Mouse (Mus musculus) induced T-regulatory cell, adult 2 months (primary cell): Measurements from ENCODE around the gene Abcc12.
A peak's percentile ranks its signal among the peaks of the same experiment; 100 is the strongest.

Experiments
- DNase-seq: peaks from one replicate; pipeline ENCODE4 v3.0.0-alpha.2; 2012; ENCODE audit warnings: low read depth

The Abcc12 gene

DNA sequence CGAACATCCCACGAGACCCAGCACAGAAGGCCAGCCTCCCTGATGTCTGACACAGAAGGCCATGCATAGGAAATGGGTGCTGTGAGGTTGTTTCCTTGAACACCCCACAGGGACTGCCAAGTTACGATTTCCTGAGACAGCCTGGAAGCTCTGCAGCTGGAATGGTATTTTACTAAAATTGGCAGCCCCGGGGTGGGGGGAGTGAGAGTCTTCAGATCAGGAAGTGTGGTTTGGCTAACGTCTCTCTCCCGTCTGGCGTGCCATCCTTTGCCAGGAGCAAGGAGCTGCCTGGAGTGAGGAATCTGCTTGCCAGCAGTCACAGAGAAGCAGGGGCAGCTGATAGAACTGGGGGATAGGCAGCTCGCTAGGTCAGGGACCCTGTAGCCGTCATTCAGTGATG, 2.4 kb downstream of the Abcc12 start:
- DNase-seq: no peak

DNA sequence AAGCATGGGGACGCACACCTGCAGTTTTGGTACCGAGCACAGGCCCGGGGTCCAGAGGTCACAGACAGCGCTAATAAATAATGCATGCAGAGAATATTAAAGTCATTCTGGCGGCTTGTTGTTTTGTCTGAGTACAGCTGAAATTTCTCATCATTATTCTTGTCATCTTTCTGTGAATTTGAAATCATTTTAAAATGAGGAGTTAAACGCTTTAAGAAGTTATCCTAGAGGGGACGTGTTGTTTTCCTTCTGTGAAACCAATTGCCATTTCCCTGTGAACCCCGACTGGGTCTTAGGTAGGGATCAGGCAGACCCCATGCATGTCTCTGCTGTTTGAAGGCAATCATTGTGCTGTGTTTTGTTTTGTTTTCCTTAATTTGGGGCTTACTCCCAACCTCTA, 2.9 kb downstream of the Abcc12 start:
- no peak for DNase-seq

DNA sequence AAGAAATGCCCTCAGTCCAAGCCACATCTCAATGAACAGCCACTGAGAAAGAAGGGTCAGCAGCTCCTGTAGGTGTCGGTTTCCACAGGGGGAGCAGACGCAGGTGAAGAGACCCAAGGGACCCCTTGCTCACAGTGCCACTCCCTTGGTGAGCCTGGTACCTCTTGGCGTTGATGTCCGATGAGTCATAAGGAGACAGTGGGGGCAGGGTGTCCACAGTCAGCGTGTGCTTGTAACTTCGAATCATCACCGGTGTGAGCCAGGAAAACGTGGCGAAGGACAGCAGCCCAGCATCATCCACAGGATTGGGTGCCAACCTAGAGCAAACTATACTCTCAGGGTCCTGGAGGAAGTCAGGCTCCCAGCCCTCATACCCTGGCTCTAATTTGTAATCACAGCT, 16.8 kb downstream of the Abcc12 start:
- DNase-seq: no peak

DNA sequence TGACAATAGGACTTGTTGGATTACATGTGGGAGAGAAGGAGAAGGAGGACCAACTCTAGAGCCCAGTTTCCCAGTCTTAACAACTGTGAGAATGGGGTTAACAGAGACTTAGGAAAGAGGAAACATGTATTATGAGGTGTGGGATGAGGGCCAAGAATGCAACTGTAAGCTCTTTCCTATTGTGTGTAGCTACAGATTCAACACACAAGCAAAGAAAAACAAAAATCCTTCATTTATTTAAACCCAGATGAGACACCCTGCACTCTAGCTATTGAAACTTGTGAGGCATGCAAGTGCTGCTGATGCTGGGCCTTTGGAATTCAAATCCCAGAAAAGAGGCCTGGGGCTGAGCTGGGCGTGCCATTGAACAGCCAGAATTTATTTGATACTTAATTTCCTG, 18.7 kb downstream of the Abcc12 start:
- DNase-seq: no peak

DNA sequence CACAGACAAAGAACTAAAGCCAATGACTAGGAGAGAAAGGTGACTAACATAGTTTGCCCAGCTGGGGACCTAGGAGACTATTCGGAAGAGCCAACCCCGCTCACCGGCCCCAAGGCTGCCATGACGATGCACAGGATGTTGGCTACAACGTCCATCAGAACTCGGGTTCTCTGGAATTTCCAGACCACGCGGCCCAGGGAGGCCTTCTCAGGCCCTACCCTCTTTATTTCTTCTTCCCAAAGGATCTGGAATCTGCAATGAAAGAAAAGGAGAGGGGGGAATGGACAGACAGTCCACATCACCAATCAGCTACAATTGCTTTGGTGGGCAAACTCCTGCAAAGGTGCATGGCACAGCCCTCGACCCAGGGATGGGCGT, 19.8 kb downstream of the Abcc12 start:
- no peak for DNase-seq

DNA sequence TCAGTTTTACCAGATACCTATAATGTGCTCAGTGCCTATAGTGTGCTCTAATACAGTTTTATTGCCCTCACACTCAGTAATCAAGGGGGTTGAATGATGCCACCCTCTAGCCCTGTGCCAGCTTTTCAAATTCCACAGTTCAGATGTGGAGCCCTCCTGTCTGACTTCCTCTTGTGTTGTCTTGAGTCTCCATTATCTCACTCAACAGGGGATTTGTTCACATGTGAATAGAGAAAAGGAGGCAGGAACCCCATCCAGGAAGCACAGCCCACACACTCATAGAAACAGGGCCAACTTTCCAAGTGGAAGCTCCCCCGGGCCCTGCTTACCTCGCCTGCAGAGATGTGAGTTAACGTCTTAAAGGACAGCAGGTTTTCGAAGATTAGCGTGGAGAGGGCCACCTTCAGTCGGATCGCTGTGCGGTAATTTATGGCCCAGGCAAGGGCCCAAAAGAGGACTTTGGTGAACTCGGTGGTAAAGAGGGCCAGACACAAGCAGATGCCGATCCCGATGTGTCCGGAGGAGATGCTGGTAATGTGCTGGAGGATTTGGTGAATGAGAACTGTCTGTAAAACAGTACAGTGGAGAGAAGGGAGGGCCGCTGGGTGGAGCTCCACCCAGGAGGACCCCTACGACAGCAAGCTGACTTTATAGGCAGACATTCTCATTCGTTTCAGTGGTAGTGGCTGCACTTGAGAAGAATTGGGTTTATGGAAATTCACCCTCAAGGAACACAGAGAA, 20.4 kb downstream of the Abcc12 start:
- no peak for DNase-seq

DNA sequence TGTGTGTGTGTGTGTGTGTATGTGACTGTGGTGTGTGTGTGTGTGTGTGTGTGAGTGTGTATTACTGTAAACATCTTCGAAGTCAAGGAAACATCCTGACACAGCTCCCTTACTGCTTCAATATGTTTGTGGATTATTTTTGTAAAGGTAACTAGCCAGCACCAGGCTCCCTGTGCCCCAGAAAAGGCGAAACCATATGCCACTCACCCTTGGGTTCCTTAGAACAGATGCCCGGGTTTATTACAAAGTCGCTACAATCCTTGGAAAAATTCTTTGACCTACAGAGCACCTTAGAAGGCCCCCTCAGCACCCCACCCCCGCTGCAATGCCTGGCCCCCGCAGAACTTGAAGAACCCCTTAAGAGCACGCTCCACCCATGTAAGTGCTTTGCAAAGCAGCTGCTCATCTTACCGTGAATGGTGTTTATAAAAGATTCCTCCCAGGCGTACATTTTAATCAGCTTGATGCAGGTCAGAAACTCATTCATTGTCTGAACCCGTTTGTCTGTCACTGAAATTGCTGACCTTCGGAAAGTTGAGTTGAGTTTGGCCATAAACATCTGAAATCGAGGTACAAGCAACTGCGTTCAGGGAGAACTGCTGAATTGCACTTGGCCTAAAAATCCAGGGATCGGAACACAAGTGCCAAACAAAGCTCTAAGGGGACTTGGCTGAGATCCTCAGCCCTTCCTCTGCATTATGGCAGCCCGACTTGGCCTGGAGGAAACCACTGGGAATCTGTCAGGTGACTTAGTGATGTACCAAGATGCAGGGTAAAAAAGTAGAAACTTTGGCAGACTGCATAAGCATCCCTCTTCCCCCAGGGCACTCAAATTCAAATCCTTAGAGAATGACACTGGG, 23.1 kb downstream of the Abcc12 start:
- no peak for DNase-seq

DNA sequence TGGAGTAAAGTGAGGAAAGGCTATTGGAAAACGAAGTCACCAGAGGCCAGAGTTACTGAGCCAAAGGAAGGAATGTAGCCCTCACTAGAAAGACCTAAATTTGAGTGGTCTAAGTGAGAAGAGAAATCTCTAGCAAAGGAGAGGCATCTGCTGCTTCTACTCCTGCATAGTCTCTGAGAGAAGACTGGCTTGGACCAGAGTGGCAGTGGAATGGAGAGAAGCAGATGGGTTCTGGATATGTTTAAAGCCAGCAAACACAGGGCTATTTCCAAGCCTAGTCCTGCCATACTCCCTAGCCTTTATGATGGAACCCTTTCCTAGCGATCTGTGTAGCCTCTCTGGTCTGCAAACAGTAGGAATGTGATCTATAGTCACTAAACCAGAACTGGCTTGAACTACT, 24.9 kb downstream of the Abcc12 start:
- DNase-seq: no peak

DNA sequence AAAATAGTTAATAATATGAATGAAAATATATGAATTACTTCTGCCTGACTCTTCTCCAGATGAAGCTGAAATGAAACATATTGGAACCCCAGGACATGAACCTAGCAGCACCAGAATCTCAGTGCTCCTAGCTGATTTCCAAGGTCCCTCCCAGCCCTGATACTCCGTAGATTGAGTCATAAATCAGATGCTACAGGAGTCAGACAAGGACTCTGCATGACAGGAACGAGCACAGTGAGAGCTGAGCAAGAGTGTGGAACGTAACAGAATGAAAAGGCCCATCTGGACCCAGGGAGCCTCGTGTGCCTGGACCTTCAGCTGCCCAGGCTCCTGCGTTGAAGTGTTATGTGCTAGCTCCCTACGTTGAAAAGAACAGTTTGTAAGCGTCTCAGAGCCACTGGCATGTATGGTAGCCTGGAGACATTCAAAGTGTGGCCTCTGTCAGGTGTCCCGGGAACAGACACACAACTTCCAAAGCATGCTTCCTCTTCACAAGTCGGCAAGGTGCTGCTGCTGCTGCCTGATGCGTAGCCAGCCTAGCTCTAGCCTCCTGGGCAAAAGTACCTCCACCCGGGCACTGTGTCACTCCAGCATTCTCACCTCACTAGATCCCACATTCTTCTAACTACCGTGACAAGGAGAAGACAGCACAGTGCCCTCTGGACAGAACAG, 26.1 kb downstream of the Abcc12 start:
- DNase-seq: no peak

DNA sequence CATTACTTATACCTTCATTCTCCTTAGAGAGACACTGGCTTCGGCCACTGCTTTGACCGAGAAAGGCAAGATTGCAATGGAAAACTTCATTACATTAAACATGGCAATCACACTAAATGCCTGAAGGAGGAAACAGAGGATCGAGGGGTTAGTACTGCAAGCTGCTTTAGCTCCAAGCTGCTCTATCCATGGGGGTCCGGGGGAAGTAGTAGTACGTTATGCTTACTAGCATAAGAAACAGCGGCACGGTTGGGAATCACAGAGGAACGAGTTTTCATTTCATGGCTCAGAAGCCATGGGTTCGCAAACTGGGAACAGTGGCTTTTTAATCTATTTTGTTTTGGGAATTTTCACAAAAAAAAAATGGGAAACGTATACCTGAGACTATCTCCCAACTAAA, 30.0 kb downstream of the Abcc12 start:
- DNase-seq: no peak

DNA sequence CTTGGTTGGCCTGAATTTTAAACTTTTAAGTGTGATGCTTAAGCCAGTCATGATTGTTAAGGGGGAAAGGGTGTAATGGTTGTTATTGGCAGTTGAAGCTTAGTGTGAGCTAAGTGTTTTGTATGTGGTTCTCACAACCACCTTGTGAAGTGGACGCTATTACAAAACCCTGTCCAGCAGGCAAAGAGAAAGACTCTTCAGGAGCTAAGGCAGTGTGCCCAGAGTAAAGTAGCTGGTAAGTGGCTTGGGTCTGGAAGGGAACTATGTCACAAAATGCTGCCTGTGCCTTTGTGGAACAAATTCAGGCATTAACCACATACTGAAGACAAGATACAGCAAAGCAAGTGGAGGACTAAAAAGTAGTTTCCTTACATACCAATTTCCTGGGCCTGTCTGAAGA, 34.5 kb downstream of the Abcc12 start:
- DNase-seq: no peak

DNA sequence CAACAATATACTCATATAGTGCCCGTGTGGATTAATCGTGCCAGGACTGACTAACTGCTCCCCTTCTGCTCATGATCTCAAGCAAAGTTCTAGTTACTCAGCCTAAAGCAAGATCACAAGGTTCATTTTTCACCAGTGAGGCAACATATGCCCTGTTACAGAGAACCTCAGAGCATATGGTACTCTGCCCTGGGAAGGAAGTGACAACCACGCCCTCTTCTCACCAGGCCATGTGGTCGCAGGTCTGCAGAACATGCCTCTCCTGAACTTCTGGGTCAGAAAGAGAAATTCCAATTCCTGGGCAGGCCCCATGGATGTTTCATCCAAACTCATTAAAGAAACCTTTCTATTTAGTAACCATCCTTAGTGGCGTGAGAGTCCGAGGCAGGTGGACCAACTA, 39.6 kb downstream of the Abcc12 start:
- DNase-seq: no peak

DNA sequence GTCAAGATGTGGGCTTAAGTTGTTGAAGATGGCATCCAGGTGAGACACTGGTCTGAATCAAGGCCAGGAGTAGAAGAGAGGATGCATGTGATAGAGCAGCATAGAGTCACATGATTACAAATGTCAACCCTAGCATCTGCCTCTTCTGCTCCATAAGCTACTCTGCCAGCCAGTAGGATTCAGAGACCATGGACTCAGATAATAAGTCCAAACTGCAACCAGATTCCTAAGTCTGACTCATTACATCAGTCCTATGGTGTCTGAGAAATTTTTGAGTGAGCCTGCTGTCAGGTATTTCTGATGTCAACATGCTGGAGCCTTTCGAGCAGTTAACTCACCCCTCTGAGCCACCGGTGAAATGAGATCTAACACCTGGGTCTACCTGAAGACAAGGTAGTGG, 40.1 kb downstream of the Abcc12 start:
- DNase-seq: no peak

DNA sequence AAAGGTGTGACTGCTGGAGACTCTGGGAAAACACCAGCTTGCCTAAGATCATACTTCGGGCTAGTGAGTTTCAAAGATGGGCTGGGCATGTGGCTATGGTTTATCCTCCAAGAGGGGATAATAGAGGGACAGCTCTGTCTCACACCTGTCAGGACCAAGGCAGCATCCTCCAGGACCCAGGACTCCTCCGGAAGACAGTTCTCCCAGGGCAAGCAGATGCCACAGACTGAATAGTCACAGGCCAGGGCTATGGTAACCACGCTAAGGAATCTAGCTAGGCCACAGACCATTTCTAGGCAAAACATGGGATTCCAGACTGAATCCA, 43.9 kb downstream of the Abcc12 start:
- DNase-seq: no peak

DNA sequence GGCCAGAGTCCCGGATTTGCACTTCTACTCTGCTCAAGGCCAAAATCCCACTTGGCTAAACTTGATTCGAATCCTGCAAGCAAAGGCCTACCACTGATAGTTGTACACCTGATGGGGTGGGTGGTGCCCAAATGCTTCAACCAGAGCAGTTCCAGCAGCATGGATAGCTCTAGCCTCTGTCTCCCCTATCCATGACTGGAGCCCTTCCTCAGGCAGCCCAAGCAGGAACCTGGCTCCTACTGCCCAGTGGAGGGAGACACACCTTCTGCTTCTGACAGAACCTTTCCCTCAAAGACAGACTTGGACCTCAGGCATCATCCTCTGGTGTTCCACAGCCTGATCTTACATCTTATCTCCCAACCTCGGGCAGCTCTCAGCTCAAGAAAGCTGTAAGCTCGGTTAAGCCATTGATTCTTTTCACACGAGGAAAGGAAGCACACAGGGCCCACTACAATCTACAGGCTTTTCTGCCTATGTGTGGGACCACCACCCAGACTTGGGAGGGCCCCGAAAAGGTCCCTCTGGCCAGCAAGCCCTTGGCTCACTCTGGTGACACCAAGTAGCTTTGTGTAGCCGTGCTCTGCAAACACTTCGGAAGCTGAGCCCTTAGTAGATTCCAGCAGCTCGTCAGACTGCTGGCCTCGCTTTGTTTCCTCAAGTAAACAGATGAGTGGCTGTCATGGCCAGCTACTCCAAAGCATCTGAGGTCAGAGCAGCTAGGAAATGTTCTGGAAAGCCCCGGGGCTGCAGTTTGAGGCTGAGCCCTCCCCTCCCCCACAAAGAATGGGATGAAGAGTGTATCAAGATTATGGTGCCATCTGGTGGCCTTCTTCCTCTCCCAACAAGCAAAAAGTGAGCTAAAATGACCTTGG, 44.5 kb downstream of the Abcc12 start:
- DNase-seq: peak; percentile 18

DNA sequence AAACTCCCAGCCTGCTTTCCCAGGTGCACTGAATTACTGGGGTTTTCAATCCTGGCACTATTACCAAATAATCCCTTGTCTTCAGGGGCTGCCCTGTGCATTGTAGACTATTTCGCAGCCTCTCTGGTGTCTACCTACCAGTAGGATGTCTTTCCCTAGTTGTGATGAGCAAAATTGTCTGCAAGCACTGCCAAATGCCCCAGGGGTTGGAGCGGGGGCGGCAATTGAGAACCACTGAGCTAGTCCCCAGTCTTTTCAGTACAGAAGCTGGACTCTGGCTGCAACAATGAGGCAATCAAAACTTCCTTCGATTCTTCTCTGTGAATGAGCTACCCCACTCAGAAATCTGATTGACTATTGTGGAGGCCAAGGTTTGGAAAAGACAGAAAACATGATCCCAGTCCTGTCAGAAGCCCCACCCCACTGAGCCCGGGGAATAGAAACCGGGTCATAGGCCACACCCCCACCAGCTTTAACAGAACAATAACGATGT, 45.4 kb downstream of the Abcc12 start:
- DNase-seq: no peak

DNA sequence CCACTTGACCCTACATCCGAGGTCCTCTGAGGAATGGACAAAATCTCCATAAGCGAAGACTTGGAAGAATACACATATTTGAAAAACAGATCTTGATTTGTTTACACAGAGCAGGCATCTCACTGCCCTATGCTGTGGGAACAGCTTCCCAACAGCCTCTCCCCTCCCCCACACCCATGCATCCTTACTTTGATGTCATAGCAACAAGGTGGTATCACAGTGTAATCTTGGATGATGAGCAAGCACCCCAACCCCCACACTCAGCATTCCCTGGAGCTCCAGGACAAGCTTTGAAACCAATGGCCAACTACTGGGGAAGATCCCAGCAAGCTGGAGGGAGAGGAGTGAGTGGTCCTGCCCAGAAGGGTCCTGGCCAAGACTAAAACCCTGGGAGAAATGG, 50.8 kb downstream of the Abcc12 start:
- DNase-seq: no peak

DNA sequence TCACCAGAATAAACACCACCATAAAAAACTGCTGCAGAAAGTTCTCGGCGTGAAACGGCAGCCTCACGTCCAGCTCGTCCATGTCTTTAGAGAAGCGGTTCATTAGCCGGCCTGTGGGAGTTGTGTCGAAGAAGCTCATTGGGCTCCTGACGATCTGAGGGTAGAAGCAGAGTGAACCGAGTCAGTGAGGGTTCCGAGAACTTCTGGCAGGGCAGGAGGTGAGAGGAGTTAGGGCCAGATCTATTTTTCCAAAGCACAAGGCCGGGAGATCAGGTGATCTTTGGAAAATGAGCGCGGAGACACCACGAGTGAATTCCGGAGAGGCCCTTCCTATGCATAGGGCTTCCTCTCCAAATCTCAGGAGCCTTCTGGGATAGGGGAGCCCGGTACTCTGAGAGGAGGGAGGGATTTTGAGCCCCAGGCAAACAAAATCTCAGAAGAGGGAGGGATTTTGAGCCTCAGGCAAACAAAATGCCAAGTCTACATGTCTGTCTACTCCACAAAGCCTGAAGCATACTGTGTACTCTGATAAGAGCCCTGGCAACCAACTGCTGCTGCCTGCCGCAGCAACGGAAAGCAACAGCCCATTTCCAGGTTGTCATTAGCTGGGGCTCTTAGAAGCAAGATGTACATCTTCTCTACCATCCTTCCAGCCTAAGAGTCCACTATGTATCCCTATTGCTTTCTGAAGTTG, 53.0 kb downstream of the Abcc12 start:
- no peak for DNase-seq

DNA sequence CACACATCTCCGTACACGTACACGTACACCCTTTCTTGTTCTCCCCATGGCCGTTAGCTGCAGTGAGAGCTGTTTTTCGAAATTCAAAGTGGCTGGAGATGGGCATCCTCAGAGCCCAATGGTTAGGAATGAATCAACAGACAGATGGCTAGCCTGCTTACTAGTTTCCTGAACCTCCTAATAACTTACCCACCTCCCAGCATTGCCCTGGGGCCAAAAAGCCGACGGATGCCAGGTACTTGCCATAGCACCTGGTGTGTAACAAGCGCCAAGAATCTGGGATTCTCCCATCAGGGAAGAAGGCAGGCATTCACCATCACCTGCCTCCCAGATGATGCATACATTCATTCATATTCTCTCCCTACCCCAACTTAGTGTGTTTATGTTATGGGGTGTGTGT, 53.7 kb downstream of the Abcc12 start:
- DNase-seq: no peak

DNA sequence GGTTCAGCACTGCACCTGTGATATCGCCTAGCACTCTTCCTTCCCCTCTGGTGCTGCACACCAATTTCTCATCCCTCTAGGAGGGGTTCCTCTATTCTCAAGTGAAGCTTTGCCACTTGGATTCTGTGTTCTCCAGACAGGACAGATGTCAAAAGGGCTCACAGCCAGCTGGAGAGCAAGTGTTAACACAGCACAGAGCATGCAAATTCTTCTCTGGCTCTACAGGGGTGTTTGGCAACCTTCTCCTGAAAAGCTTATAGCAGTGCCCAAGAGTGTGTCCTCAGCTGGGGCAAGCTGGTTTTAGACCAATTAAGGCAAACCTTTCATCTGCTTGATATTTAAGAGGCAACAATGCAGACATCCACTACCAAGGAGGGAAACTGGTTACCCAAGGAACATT, 66.3 kb downstream of the Abcc12 start:
- no peak for DNase-seq

DNA sequence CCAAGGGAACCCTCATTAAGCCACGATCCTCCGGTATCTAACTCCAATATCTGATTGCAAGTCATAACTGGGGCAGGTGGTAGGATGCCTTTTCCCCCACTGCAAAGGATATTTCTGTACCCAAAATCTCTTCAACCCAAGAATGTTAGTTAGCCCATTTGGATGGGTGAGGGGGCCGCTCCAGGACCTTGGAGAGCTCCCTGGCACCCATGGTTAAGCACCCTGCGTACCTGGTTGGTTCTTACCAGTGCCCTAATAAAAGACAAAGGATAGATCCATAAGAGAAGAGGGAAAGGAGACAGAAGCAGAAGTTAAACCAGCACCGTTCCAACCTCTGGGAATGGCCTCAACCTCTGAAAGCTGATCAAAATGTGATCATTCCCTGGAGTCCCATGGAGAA, 67.6 kb downstream of the Abcc12 start:
- peak; percentile 1 for DNase-seq
